Mouse (Mus musculus): Measurements from ENCODE around the gene Srp72.

Gene Srp72

DNA sequence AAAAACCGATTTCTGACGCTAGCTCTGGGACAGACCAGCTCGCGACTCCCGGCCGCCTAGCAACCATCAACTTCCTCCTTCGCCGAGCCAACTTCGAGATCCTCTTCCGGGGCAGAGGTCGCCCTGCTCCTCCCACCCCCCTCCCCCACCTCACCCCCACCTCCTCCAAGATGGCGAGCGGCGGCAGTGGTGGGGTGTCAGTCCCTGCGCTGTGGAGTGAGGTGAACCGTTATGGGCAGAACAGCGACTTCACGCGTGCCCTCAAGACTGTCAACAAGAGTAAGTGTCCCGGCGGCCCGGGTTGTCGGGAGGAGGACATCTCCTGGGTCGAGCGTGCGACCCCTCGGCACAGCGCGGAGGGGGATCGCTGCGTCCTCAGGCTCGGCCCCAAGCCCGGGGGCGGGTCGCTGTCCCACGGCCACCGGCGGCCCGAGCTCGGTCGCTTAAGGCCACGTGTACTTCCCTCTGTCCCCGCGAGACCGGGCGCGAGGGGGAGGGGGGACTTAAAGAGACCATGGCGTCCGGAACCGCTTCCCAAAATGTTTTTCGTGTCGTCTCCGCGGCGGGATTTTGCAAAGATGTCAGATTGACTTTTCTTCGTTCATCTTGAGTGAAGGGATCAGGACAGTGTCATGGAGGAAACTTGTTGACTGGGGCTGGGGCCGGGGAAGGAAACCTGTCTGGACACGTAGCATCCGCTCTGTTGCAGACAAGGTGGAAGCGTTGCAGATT lies at the start of gene Srp72:
TSS of gene Srp72 (plus strand) at position 130 of the 732 bp plus-strand sequence.
- peak; percentile 82 for DNase-seq (ENCODE audit: low read depth, low spot score)

DNA sequence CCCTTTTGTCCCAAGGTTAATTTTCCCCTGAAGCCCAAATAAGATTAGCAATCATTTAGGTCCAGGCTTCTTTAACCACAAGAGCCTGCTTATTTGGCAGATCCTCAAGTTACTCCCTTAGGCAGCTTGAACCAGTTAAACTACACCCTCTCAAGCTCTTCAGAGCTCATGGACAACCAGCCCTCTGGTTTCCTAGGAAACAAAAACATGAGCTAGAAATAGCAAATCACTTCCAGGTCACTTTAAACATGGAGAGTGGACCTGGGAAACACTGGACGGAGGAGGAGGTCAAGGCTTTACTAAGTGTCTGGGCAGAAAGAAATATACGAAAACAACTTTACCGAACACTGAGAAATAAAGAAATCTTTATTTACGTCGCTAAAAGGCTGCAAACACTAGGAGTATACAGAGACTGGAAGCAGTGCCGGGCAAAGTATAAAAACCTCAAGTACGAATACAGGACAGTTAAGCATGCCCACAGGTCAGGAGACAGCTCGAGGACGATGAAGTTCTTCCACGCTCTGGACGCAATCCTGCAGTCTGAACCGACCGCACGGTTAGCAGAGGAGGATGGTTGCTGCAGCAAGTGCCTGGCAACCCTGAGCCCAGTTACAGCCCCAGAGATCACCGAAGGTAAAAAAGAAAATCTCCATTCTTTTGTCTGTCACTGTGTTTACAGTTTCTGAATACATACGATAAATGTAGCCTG lies 46.2 kb upstream of the Srp72 start:
- no peak for DNase-seq (ENCODE audit: low read depth, low spot score)

DNA sequence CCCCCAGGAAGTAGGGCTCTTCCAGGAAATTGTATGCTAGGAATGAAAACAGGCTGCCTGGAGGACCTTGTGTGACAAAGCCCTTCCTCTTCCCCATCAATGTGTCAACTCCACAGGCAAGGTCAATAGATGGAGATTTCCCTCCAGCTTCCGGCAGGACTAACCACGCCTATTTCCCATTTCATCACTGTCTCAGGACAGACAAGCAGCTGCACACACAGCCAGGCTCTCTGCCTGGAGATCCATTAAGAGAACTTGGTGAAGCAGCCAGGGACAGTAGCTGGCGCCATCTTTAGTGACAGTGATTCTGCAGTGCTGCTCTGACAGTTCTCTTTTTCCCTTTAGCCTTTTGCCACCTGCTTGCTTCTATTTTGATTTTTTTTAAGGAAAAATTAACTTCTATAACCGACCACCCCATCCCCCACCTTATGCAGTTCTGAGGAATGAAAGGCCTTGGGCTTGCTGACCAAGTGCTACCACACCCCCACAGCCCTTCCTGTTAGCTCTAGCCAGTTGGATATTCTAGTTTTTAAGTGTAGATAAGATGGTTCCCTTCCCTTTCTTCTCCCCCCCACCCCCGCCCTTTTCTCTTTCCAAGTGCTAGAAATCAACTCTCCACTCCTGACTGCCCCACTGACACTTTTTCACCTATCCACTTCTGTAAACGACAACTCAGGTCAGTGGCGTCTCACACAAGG lies 45.2 kb upstream of the Srp72 start:
- no peak for DNase-seq (ENCODE audit: low read depth, low spot score)

DNA sequence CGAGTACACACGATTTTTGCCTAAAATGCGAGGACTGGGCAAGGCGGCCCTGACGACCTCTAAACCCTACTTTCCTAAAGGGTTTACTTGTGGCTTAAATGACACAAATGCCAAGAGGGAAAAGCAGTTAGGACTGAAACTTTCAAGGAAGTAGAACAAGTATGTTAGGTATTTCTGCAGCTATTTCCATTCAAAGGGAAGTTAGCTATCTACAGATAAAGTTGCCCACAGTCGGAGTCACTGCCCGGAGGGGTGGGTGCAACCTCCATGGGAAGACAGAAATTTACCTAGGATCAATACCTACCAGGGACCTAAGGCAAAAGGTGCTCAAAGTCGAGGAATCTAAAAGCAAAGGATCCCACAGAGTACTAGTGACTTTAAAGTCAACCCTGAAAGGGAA lies 34.8 kb upstream of the Srp72 start:
- DNase-seq (ENCODE audit: low read depth, low spot score): no peak

DNA sequence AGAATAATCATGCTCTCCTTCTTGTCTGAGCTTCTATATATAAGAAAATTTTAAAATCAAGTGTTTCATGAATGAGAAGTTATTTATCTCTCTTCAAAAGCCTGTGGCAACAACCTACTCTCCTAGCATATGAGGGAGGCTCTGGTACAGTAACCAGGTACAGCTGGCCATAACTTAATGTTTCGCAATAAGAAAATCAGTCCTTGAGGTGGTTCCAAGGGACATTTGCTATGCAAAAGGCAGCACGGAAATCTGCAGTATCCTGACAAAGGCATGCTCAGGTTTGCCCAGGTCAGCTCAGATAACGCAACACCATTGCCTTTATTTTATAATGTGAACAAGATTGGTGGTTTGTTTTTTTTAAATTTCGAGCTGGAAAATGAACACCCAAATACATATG lies 32.5 kb upstream of the Srp72 start:
- DNase-seq (ENCODE audit: low read depth, low spot score): no peak

DNA sequence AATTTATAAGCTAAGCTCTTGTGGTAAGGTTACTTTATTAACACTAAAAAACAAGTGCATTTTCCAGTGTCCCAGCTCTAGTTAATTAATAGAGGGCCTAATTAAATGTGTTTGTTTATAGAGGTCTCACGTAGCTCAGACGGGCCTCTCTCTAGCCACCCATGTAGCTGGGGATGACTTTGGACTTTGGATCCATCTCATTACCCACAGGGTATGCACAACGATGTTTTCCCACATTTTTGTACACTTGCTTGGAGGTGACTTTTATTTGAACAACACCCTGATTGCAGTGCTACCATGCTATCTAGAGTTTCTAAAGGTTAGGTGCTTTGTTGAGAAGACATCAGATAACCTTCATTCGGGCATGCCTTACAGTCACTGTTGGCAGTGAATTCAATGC lies 32.0 kb upstream of the Srp72 start:
- DNase-seq (ENCODE audit: low read depth, low spot score): no peak

DNA sequence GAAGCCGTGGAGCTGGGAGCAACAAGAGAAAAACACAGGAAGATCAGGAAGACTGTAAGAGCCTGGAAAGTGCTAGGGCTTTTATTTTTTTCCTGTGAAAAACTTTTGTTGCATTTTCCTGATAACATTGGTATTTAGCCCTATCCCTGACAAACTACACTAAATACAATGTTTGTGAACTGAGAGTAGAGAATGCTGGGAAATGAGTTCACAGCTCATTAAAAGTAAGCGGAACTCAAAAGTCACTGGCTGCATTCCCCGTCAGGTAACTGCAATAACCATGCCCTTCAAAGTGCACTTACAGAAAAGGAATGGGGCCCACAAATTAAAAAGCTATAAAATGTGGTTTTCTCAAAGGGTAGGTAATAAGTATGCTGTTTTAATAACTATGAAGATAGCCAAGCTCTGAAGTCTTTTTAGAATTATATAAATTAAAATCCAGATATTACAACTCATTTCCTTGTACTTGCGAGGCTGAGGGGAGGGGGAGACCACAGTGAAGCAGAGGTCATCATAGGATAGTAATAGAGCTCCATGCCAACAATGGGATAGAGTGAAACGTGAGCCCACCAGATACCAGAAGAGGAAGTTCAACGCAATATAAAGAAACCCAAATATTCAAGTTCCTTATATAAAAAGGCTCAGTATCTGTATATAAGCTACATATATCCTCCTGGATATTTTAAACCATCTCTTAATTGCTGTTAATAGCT lies 29.4 kb upstream of the Srp72 start:
- no peak for DNase-seq (ENCODE audit: low read depth, low spot score)

DNA sequence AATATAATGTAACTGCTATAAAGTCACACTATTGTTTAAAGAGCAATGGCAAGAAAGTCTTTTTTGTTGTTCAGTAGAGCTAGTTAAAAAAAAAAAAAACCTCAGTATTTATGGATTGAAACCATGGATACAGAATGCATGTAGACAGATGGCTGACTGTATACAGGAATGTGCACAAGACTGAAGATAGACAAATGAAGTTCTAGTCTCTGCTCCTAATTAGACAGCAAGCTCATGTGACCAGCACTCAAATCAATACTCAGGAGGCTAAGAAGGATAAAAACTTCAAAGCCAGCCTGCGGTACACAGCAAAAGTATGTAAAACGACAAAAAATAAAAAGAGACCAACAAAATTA lies 28.8 kb upstream of the Srp72 start:
- DNase-seq (ENCODE audit: low read depth, low spot score): no peak

DNA sequence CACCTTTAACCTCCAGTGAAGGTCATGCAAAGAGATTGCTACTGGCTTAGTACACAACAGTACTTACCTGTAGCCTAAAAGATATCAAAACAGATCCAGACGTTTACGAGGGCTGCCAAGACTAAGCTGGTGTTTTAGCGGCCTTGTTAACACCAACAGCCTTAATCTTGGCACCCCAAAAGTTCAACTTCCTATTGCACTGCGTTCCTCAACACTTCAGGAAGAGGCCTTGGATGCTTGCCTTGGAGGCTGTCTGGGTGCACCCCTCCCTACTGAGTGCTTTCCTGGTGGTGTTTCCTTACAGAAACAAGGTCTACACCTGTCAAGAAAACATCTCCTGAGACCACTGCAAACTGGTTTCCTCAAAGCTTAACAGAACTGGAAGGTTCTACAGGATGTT lies 27.3 kb upstream of the Srp72 start:
- no peak for DNase-seq (ENCODE audit: low read depth, low spot score)

DNA sequence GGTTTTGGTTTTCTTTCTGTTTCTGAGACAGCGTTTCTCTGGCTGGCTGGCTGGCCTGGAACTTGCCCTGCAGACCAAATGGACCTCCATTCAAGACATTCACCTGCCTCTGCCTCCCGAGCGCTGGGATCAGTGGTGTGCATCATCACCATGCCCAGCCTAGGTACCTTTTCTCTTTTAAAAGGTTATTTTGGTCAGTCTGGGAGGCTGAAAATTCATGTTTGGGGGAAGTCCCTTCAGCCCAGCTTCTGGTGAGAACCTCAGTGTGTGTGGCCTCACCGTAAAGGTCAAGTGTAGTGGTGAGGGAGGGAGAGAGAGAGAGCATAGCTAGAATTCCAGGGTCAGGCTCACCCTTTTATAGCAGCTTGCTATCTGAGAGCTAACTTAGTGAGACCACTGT lies 26.7 kb upstream of the Srp72 start:
- no peak for DNase-seq (ENCODE audit: low read depth, low spot score)

DNA sequence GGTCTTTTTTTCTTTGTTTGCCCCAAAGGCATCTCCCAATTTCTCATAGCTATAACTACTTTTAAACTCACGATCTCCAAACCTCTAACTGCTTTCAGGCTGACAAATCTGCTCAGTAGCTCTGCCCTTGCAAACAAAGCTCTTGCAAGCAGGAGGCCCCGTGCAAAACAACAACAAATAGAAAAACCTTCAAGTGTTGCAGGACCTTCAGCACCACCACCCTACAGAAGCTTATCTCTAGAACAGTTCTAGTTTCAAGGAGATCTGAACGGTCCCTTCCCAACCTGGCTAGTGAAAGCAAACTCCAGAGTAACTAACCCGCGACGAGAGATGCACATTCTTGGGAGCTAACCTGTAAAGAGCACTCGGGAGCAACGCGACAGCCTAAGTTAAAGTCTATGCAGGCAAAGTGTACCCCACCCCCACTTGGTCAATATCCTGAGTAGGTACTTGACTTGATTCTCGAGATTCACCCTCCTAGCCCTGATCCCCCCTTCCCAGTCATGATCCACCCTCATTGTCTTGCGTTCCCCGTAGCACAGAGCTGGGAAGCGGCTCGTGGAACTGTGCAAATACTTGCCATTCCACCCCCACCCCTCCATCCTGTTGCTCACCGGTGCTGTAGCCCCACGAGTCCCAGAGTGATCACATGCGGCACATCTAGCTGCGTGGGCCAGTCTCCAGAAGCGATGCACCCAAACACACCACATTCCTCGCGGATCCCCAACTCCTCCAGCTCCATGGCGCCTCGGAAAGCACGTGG lies 24.0 kb upstream of the Srp72 start:
- DNase-seq (ENCODE audit: low read depth, low spot score): no peak

DNA sequence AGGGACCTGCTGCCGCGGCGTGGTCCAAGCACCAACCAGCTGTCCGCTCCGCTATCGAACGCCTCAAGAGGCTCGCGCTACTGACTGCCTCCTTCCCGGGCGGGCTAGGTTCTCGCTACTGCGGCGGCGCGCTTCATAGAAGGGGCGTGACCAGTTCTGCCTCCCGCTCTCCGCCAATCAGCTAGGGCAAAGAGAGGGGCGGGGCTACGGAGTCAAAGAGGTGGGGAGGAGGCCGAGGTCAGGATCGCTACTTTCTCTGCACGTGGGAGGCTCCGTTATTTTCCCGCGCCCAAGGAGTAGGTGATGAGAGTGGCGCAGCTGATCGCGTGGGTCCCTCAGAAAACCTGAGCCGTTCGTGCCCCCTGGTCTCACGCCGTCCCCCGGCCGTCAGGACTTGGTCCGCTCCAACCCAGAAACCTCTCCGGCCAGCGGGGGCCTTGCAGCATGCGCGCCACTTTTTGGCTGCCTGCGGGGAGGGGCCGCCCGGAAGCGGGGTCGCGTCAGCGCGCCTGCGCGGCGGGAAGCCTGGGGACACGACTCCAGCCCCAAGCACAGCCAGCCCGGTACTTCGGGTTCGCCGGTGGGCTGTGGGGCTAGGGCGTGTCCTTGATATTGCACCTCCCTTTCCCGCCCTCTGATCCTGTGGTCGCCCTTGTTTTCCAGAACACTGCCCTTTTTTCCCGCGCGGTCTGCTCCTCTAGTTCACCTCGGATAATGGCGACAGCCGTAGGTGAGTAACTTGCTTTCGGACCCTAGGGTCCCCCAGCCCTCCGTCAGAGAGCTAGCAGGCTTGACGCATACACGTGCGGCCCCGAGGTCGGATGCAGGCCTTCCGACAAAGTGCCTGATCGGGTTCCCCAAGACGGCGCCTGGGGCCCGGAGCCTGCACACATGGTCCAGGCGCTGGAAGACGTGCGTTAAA lies 23.1 kb upstream of the Srp72 start, which contains the start of the genes Paics and Ppat:
TSS of gene Paics (plus strand) at position 202 of the 922 bp plus-strand sequence.
TSS of gene Ppat (minus strand) at position 473 of the 922 bp plus-strand sequence.
- peak; percentile 92 for DNase-seq (ENCODE audit: low read depth, low spot score)

DNA sequence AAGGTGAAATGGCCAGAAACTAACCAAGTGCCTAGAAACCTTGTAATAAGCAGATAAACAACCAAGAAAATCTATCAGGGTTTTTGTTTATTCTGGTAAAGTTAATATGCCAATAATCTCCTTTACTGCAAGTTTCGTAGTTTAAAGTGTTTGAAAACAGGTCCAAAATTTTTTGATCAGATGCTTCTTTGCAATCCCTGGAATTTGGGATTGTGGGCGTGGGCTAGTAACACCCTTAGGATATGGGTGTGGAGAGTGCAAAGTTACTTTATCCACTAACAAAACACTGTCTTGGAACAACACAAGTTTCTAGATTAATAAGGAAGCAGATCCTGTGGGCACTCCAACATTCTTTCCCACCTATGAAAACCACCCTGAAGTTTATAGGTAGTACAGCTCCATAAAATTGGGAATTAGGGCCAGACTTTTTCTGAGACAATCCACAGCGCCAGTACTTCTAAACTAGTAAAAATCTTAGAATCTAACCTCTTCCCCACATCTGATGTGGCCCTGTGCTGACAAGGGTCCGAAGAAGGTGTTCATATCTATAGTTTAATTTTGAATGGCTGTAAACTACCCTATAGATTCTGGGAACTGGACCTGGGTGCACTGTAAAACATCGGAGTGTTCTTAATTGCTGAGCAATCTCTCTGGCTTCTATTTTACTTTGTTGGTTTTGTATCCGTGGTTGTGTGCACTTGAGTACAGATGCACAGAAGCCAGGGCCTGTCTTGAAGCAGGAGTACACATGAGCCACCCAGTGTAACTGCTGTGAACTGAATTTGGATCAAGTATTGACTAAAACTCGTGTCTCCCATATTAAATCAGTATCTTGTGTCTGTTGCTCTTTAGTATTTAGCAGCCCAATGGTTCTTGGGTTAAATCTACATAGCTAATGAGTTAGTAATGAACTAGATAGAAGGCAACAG lies 22.1 kb upstream of the Srp72 start:
- DNase-seq (ENCODE audit: low read depth, low spot score): no peak

DNA sequence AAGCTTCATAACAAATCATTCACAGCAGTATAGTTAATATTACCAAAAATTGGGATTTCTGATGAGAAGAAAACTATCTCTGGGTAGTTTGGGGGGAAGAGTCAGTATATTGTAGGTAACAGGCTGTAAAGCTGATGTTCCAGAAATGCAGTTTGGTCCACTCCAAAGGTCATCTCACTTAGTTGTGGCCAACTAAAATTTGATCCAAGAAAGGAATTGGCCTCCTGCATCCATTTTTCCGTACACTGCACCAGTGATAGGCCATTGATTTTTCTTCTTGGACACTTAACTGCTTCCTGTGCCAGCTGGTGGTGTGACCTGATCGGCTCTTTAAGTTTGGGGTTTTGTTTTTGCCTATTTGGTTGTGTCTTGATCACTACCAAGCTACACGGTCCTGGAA lies 20.7 kb upstream of the Srp72 start:
- no peak for DNase-seq (ENCODE audit: low read depth, low spot score)

DNA sequence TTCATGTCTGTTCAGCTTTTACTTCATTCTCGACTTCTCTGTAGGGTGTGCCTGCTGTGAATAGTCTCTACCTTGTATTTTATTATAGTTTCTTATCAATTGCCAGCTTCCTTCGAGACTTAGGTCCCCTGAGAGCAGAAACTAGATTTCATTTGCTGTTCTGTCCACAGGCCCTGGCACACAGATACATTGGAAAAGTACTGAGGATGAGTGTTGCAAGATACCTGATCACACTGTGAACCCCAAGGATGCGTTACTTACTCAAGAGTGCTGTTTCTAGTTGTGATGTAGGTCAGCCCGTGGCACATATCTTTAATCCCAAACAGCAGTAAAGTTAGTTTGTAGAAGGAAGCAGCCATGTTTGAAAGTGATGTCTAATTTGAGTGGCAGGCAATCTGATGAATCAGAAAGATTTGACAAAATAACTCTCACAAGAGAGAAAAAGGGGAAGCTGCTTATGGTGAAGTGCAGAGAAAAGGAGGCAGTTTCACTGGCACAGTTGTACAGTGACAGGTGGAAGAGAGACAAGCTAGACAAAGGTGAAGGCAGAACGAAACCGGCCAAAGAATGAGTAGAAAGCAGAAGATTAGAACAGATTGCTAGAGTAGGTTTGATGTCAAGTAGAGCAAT lies 20.1 kb upstream of the Srp72 start:
- DNase-seq (ENCODE audit: low read depth, low spot score): no peak

DNA sequence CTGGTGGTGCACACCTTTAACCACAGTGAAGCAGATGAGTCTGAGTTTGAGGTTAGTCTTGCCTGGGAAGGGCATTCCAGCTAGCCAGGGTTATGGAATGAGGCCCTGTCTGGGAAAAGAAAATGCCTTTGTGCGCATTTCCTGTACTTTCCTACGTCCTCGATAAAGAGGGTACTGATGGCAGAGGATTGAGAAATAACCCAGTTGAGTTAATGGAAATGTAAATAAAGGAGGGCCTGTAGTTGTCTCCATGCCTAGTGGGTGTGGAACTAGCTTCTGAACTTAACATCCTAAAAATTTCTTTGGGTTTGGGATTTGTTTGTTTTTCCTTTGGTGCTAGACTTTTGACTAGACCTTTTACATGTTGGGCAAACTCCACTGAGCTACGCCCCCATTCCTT lies 19.0 kb upstream of the Srp72 start:
- no peak for DNase-seq (ENCODE audit: low read depth, low spot score)

DNA sequence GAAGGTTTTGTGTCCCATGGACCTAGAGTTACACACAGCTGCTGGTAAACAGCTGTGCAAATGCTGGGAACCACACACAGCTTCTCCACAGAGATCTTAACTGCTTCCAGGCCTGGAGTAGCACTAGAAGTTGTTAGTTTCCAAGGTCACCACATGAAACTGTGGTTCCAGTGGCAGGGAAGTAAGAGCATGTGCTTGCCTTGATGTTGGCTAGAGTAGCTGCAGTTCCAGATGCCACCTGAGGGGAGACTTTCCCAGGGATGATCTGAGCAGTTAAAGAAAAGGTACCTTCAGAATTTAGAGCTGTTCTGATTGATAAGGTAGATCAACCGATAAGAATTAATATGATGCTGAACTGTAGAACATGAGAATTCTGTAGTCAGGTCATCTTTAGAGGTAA lies 16.5 kb upstream of the Srp72 start:
- DNase-seq (ENCODE audit: low read depth, low spot score): no peak

DNA sequence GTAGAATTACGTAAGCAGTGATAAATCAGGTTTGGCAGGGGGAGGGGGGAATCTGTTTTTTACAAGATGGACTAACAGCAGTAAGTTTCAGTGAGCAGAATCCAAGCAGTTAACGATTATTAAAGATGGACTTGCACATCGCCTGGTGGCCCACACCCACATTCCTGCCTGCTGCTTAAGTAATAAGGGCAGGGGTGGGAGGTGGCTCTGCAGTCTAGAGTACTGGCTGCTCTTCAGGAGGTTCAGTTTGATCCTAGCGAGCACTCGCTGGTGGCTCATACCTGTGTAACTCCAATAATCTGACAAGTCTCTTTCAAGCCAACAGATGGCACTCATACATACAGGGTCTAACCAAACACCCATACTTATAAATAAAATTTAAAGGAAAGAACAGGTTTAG lies 14.9 kb upstream of the Srp72 start:
- DNase-seq (ENCODE audit: low read depth, low spot score): no peak

DNA sequence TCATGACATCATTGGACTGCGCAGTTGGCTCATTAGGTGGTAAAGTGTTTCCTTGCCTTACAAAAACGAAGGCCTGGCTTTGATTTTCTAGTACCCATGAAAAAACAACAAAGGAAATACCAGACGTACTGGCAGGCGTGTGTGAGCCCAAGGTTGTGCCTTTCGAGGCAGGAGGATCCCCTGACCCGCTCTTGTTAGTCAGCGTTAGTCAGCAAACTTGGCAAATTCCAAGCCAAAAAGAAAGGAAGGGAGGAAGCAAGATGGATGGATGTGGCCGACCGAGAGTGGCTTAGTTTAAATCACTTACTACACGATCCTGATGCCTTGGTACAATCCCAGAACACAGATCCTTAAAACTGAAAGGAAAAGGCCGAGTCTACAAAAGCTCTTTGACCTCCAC lies 11.9 kb upstream of the Srp72 start:
- DNase-seq (ENCODE audit: low read depth, low spot score): no peak
